Mouse (Mus musculus) midbrain, embryonic 12.5 days (tissue): Measurements from ENCODE around the gene Ly6g5b. TPM values are rescaled to one million over a fixed set of nuclear protein-coding genes. Genes with fewer than 3 reads are reported as not detected.
A peak's percentile ranks its signal among the peaks of the same experiment; 100 is the strongest.

Experiments
- ATAC-seq: fragments of 200-750 bp; cut with Nextera tagmentation; 2 replicates; pipeline ENCODE4 v1.8.0; 2017; ENCODE audit warnings: low read depth, moderate TSS enrichment, moderate library complexity; ENCODE audit not compliant: low FRiP score
- H3K27ac ChIP-seq: fragments of 300-500 bp; sonication (generic); replicated peaks from 2 replicates; pipeline ENCODE4 v1.5.1; 2016; ENCODE audit warnings: mild to moderate bottlenecking
- H3K27me3 ChIP-seq: fragments of 300-500 bp; sonication (generic); 2 replicates; pipeline ENCODE4 v1.6.1; 2016; ENCODE audit warnings: mild to moderate bottlenecking
- H3K36me3 ChIP-seq: fragments of 300-500 bp; sonication (generic); 2 replicates; pipeline ENCODE4 v1.6.1; 2016
- H3K4me1 ChIP-seq: fragments of 300-500 bp; sonication (generic); 2 replicates; pipeline ENCODE4 v1.6.1; 2016
- H3K4me2 ChIP-seq: fragments of 300-500 bp; sonication (generic); replicated peaks from 2 replicates; pipeline ENCODE4 v1.6.1; 2016; ENCODE audit warnings: mild to moderate bottlenecking, moderate library complexity
- H3K4me3 ChIP-seq: fragments of 300-500 bp; sonication (generic); 2 replicates; pipeline ENCODE4 v1.5.1; 2016; ENCODE audit warnings: mild to moderate bottlenecking
- H3K9ac ChIP-seq: fragments of 300-500 bp; sonication (generic); replicated peaks from 2 replicates; pipeline ENCODE4 v1.6.1; 2016; ENCODE audit warnings: mild to moderate bottlenecking, moderate library complexity
- H3K9me3 ChIP-seq: fragments of 300-500 bp; sonication (generic); 2 replicates; pipeline ENCODE4 v1.6.1; 2016; ENCODE audit warnings: mild to moderate bottlenecking
- WGBS: fragments of 180-500 bp; shearing (Covaris S2); methylation state at CpG from one replicate; pipeline ENCODE4 v1.1.7; 2016; 5-methylcytosine and 5-hydroxymethylcytosine counted together
- polyA plus RNA-seq: library from polyadenylated mRNA; unstranded; fragments of >200 nt; fragmentation: Nextera tagmentation; extraction: Ambion mirVana; gene quantifications from 2 replicates; pipeline ENCODE4 v1.2.1, GENCODE M21; 2016

The Ly6g5b gene
- polyA plus RNA-seq, 1 experiment from 2014 or later, result 1.5 TPM

- no peaks in the 10 kb centered on the region for H3K9me3 ChIP-seq
- under 1% methylated on average over 19 of the region's 19 CpGs for WGBS
- peak within 1 kb of the TSS; percentile 93 for H3K27ac ChIP-seq
- H3K27me3 ChIP-seq, result no peaks in the 10 kb centered on the region
- no peak; the same call in 1 of the 2 replicates for ATAC-seq
- H3K4me2 ChIP-seq, result peak within 1 kb of the TSS; percentile 99
- H3K4me3 ChIP-seq, result peak within 1 kb of the TSS; percentile 96
- peaks cover 37% of the 10 kb centered on the region for H3K4me1 ChIP-seq
- H3K36me3 ChIP-seq, result peaks cover 44% of the 10 kb centered on the region
- H3K9ac ChIP-seq, result peak within 1 kb of the TSS; percentile 96
These were observed 6.7 kb upstream of the Ly6g5b start, which contains the start of gene Csnk2b for GRCm38 (mm10) chr17:35121871-35122303. TSS of gene Csnk2b (minus strand) at chr17:35122053.

- Histone ChIP-seq H3K27me3 (no peaks in the 10 kb centered on the region), H3K4me2 (peak within 1 kb of the TSS; percentile 99), H3K4me1 (peaks cover 31% of the 10 kb centered on the region), H3K36me3 (peaks cover 47% of the 10 kb centered on the region), H3K4me3 (peak within 1 kb of the TSS; percentile 96), H3K27ac (peak within 1 kb of the TSS; percentile 93), H3K9ac (peak within 1 kb of the TSS; percentile 96), H3K9me3 (no peaks in the 10 kb centered on the region)
- peak; percentile 95 for ATAC-seq
- under 1% methylated on average over 50 of the region's 50 CpGs for WGBS
These were observed 6.0 kb upstream of the Ly6g5b start, which contains the start of gene Gpank1 for GRCm38 (mm10) chr17:35121143-35121799. TSS of gene Gpank1 (plus strand) at chr17:35121455.

GRCm38 (mm10) chr17:35120745-35121142 is 5.5 kb upstream of the Ly6g5b start:
- Histone ChIP-seq H3K4me3 (peak overlapping the region; percentile 96), H3K27me3 (no peaks in the 10 kb centered on the region), H3K9ac (peak overlapping the region; percentile 96), H3K27ac (peak overlapping the region; percentile 70), H3K9me3 (no peaks in the 10 kb centered on the region), H3K4me1 (peaks cover 25% of the 10 kb centered on the region), H3K36me3 (peaks cover 53% of the 10 kb centered on the region), H3K4me2 (peak overlapping the region; percentile 99)
- WGBS, result 1% methylated on average over 28 of the region's 33 CpGs
- ATAC-seq, result no peak; the same call in 1 of the 2 replicates

- H3K9ac ChIP-seq, result no peak overlapping the region
These were observed 3.5 kb downstream of the Ly6g5b start for GRCm38 (mm10) chr17:35111774-35112173.

GRCm38 (mm10) chr17:35108097-35108496 is 7.1 kb downstream of the Ly6g5b start, which contains the start of gene Ly6g5c:
TSS of gene Ly6g5c (plus strand) at chr17:35108279.
- H3K27ac ChIP-seq, result no peak within 1 kb of the TSS
- H3K9ac ChIP-seq, result no peak within 1 kb of the TSS
- peaks cover 8% of the 10 kb centered on the region; the same call in 1 of the 2 replicates for H3K36me3 ChIP-seq
- no peak within 1 kb of the TSS for H3K4me3 ChIP-seq
- H3K9me3 ChIP-seq, result no peaks in the 10 kb centered on the region
- peaks cover 10% of the 10 kb centered on the region for H3K4me1 ChIP-seq
- no peak within 1 kb of the TSS for H3K4me2 ChIP-seq
- 85% methylated on average over 6 of the region's 6 CpGs for WGBS
- no peaks in the 10 kb centered on the region for H3K27me3 ChIP-seq
- ATAC-seq, result no peak

More at GRCm38 (mm10) chr17:35111774-35112173, 3.5 kb downstream of the Ly6g5b start:
- H3K4me3 ChIP-seq, result no peak overlapping the region
- no peak overlapping the region for H3K4me2 ChIP-seq
- H3K36me3 ChIP-seq, result peaks cover 26% of the 10 kb centered on the region
- no peaks in the 10 kb centered on the region for H3K9me3 ChIP-seq
- H3K4me1 ChIP-seq, result no peaks in the 10 kb centered on the region
- WGBS, result 69% methylated on average over 9 of the region's 9 CpGs
- no peaks in the 10 kb centered on the region for H3K27me3 ChIP-seq
- no peak for ATAC-seq
- H3K27ac ChIP-seq, result no peak overlapping the region

- H3K27ac ChIP-seq, result no peak overlapping the region
These were observed 8.7 kb downstream of the Ly6g5b start for GRCm38 (mm10) chr17:35106522-35106921.

GRCm38 (mm10) chr17:35105740-35106389 is 9.4 kb downstream of the Ly6g5b start:
- H3K9ac ChIP-seq, result 0 out of 2 replicates have a peak overlapping the region, but pooled peaks have one; percentile 37
- ATAC-seq, result peak; percentile 12; the same call in 1 of the 2 replicates
- WGBS, result 24% methylated on average over 13 of the region's 13 CpGs
- H3K27me3 ChIP-seq, result no peaks in the 10 kb centered on the region
- peak overlapping the region; percentile 36 for H3K4me2 ChIP-seq
- H3K4me3 ChIP-seq, result 0 out of 2 replicates have a peak overlapping the region, but pooled peaks have one; percentile 17
- H3K9me3 ChIP-seq, result no peaks in the 10 kb centered on the region
- H3K4me1 ChIP-seq, result peaks cover 10% of the 10 kb centered on the region
- H3K27ac ChIP-seq, result no peak overlapping the region
- H3K36me3 ChIP-seq, result peaks cover 30% of the 10 kb centered on the region

More at GRCm38 (mm10) chr17:35106522-35106921, 8.7 kb downstream of the Ly6g5b start:
- no peak for ATAC-seq
- Histone ChIP-seq H3K4me2 (no peak overlapping the region), H3K36me3 (peaks cover 23% of the 10 kb centered on the region), H3K9me3 (no peaks in the 10 kb centered on the region), H3K9ac (no peak overlapping the region), H3K27me3 (no peaks in the 10 kb centered on the region), H3K4me1 (peaks cover 10% of the 10 kb centered on the region), H3K4me3 (0 out of 2 replicates have a peak overlapping the region, but pooled peaks have one; percentile 17)
- 65% methylated on average over 3 of the region's 3 CpGs for WGBS

- H3K9ac ChIP-seq, result no peak overlapping the region
These were observed 10.5 kb downstream of the Ly6g5b start for GRCm38 (mm10) chr17:35104754-35105153.

GRCm38 (mm10) chr17:35104079-35104478 is 11.1 kb downstream of the Ly6g5b start:
- no peaks in the 10 kb centered on the region for H3K27me3 ChIP-seq
- 95% methylated on average over 7 of the region's 7 CpGs for WGBS
- H3K27ac ChIP-seq, result no peak overlapping the region
- H3K9ac ChIP-seq, result no peak overlapping the region
- no peaks in the 10 kb centered on the region for H3K9me3 ChIP-seq
- H3K4me3 ChIP-seq, result no peak overlapping the region
- peaks cover 10% of the 10 kb centered on the region for H3K4me1 ChIP-seq
- H3K4me2 ChIP-seq, result no peak overlapping the region
- ATAC-seq, result no peak
- peaks cover 48% of the 10 kb centered on the region for H3K36me3 ChIP-seq

More at GRCm38 (mm10) chr17:35104754-35105153, 10.5 kb downstream of the Ly6g5b start:
- peaks cover 41% of the 10 kb centered on the region for H3K36me3 ChIP-seq
- 76% methylated on average over 6 of the region's 6 CpGs for WGBS
- no peak for ATAC-seq
- no peak overlapping the region for H3K4me3 ChIP-seq
- H3K27me3 ChIP-seq, result no peaks in the 10 kb centered on the region
- H3K4me2 ChIP-seq, result no peak overlapping the region
- peaks cover 10% of the 10 kb centered on the region for H3K4me1 ChIP-seq
- no peak overlapping the region for H3K27ac ChIP-seq
- no peaks in the 10 kb centered on the region for H3K9me3 ChIP-seq

- ATAC-seq, result no peak
- Histone ChIP-seq H3K27me3 (no peaks in the 10 kb centered on the region), H3K4me3 (no peak overlapping the region), H3K27ac (no peak overlapping the region), H3K4me1 (peaks cover 10% of the 10 kb centered on the region), H3K36me3 (peaks cover 56% of the 10 kb centered on the region), H3K9me3 (no peaks in the 10 kb centered on the region), H3K4me2 (no peak overlapping the region), H3K9ac (no peak overlapping the region)
- WGBS, result 74% methylated on average over 6 of the region's 6 CpGs
These were observed 12.0 kb downstream of the Ly6g5b start for GRCm38 (mm10) chr17:35103221-35103690.

- H3K4me1 ChIP-seq, result peaks cover 10% of the 10 kb centered on the region
- no peak overlapping the region for H3K4me3 ChIP-seq
- ATAC-seq, result no peak
- 80% methylated on average over 8 of the region's 8 CpGs for WGBS
- no peaks in the 10 kb centered on the region for H3K27me3 ChIP-seq
- H3K4me2 ChIP-seq, result no peak overlapping the region
- H3K9ac ChIP-seq, result no peak overlapping the region
- H3K36me3 ChIP-seq, result peaks cover 66% of the 10 kb centered on the region
- no peaks in the 10 kb centered on the region for H3K9me3 ChIP-seq
- H3K27ac ChIP-seq, result no peak overlapping the region
These were observed 12.9 kb downstream of the Ly6g5b start for GRCm38 (mm10) chr17:35102299-35102698.

- Histone ChIP-seq H3K9ac (no peak overlapping the region), H3K4me1 (peaks cover 8% of the 10 kb centered on the region), H3K9me3 (no peaks in the 10 kb centered on the region), H3K27ac (no peak overlapping the region), H3K4me3 (no peak overlapping the region), H3K36me3 (peaks cover 77% of the 10 kb centered on the region), H3K4me2 (no peak overlapping the region), H3K27me3 (no peaks in the 10 kb centered on the region)
- WGBS, result 92% methylated on average over 11 of the region's 11 CpGs
- no peak for ATAC-seq
These were observed 14.1 kb downstream of the Ly6g5b start for GRCm38 (mm10) chr17:35101161-35101560.
